Mouse (Mus musculus) E14TG2a.4 (cell line): ENCODE results near the gene Jmjd4.
A peak's percentile ranks its signal among the peaks of the same experiment; 100 is the strongest.

Experiments
- H3K27me3 ChIP-seq: 2 replicates; pipeline ENCODE4 v1.6.1; 2014; ENCODE audit warnings: low read length, control low read depth; ENCODE audit not compliant: insufficient read depth
- H3K36me3 ChIP-seq: 2 replicates; pipeline ENCODE4 v1.6.1; 2014; ENCODE audit warnings: low read length, control low read depth; ENCODE audit not compliant: insufficient read depth
- H3K4me1 ChIP-seq: replicated peaks from 2 replicates; pipeline ENCODE4 v1.6.1; 2014; ENCODE audit warnings: low read depth, low read length, control low read depth
- H3K4me3 ChIP-seq: replicated peaks from 2 replicates; pipeline ENCODE4 v1.5.1; 2014; ENCODE audit warnings: mild to moderate bottlenecking, low read length
- H3K9me3 ChIP-seq: 2 replicates; pipeline ENCODE4 v1.6.1; 2014; ENCODE audit warnings: low read length, control low read depth
- CTCF ChIP-seq: conservative IDR thresholded peaks from 2 replicates; pipeline ENCODE4 v1.5.1; 2014; ENCODE audit warnings: low read length
- NANOG ChIP-seq: IDR thresholded peaks from 2 replicates; pipeline ENCODE4 v1.6.1; 2014; ENCODE audit warnings: borderline replicate concordance, low read length, mixed read lengths
- POU5F1 ChIP-seq: IDR thresholded peaks from 2 replicates; pipeline ENCODE4 v1.6.1; 2014; ENCODE audit warnings: low read length, borderline replicate concordance

Gene Jmjd4

GRCm38 (mm10) chr11:59449741-59450229, at the start of gene Jmjd4:
Gene Jmjd4, plus strand, starts transcription at chr11:59450045.
- Histone ChIP-seq H3K4me1 (peaks cover 46% of the 10 kb centered on the region), H3K27me3 (no peaks in the 10 kb centered on the region), H3K9me3 (no peaks in the 10 kb centered on the region), H3K36me3 (peaks cover 58% of the 10 kb centered on the region), H3K4me3 (peak within 1 kb of the TSS; percentile 95)
- TF ChIP-seq CTCF (no peak), NANOG (no peak)

GRCm38 (mm10) chr11:59400876-59401275, 49.0 kb upstream of the Jmjd4 start:
- Histone ChIP-seq H3K36me3 (peaks cover 25% of the 10 kb centered on the region), H3K9me3 (no peaks in the 10 kb centered on the region), H3K4me3 (no peak overlapping the region), H3K27me3 (0 out of 2 replicates have a peak, but pooled peaks cover 8% of the 10 kb centered on the region), H3K4me1 (peaks cover 36% of the 10 kb centered on the region)
- TF ChIP-seq CTCF (no peak), NANOG (no peak), POU5F1 (no peak)

GRCm38 (mm10) chr11:59405761-59406160, 44.1 kb upstream of the Jmjd4 start:
- H3K4me1 ChIP-seq, result peaks cover 7% of the 10 kb centered on the region

GRCm38 (mm10) chr11:59410851-59411250, 39.0 kb upstream of the Jmjd4 start:
- no peak for TF ChIP-seq NANOG
- TF ChIP-seq CTCF, result no peak
- TF ChIP-seq POU5F1, result no peak
- no peaks in the 10 kb centered on the region for H3K27me3 ChIP-seq
- H3K4me3 ChIP-seq, result no peak overlapping the region
- H3K4me1 ChIP-seq, result peaks cover 42% of the 10 kb centered on the region
- peaks cover 78% of the 10 kb centered on the region for H3K36me3 ChIP-seq
- no peaks in the 10 kb centered on the region for H3K9me3 ChIP-seq

More at GRCm38 (mm10) chr11:59405761-59406160, 44.1 kb upstream of the Jmjd4 start:
- Histone ChIP-seq H3K36me3 (peaks cover 71% of the 10 kb centered on the region), H3K27me3 (no peaks in the 10 kb centered on the region), H3K9me3 (no peaks in the 10 kb centered on the region), H3K4me3 (no peak overlapping the region)
- TF ChIP-seq POU5F1, result no peak
- TF ChIP-seq NANOG, result no peak
- no peak for TF ChIP-seq CTCF

GRCm38 (mm10) chr11:59412058-59412457, 37.8 kb upstream of the Jmjd4 start:
- Histone ChIP-seq H3K4me1 (peaks cover 43% of the 10 kb centered on the region), H3K36me3 (peaks cover 74% of the 10 kb centered on the region), H3K27me3 (no peaks in the 10 kb centered on the region), H3K9me3 (no peaks in the 10 kb centered on the region), H3K4me3 (no peak overlapping the region)
- no peak for TF ChIP-seq NANOG
- TF ChIP-seq POU5F1, result no peak
- no peak for TF ChIP-seq CTCF

GRCm38 (mm10) chr11:59412999-59413863, 36.6 kb upstream of the Jmjd4 start:
- H3K9me3 ChIP-seq, result no peaks in the 10 kb centered on the region
- no peak overlapping the region for H3K4me3 ChIP-seq
- no peaks in the 10 kb centered on the region for H3K27me3 ChIP-seq
- H3K4me1 ChIP-seq, result peaks cover 43% of the 10 kb centered on the region
- TF ChIP-seq NANOG (no peak), POU5F1 (no peak), CTCF (no peak)
- H3K36me3 ChIP-seq, result peaks cover 72% of the 10 kb centered on the region

GRCm38 (mm10) chr11:59418708-59419107, 31.1 kb upstream of the Jmjd4 start:
- H3K9me3 ChIP-seq, result no peaks in the 10 kb centered on the region
- no peak for TF ChIP-seq CTCF
- no peak for TF ChIP-seq POU5F1
- no peak for TF ChIP-seq NANOG
- no peaks in the 10 kb centered on the region for H3K27me3 ChIP-seq
- peaks cover 81% of the 10 kb centered on the region for H3K36me3 ChIP-seq
- no peak overlapping the region for H3K4me3 ChIP-seq
- H3K4me1 ChIP-seq, result peaks cover 35% of the 10 kb centered on the region

- Histone ChIP-seq H3K4me3 (no peak overlapping the region), H3K4me1 (peaks cover 25% of the 10 kb centered on the region), H3K36me3 (peaks cover 93% of the 10 kb centered on the region), H3K27me3 (no peaks in the 10 kb centered on the region), H3K9me3 (no peaks in the 10 kb centered on the region)
- no peak for TF ChIP-seq POU5F1
- no peak for TF ChIP-seq CTCF
- TF ChIP-seq NANOG, result no peak
Measured at GRCm38 (mm10) chr11:59421436-59421835, 28.4 kb upstream of the Jmjd4 start.

- Histone ChIP-seq H3K27me3 (no peaks in the 10 kb centered on the region), H3K4me1 (peaks cover 29% of the 10 kb centered on the region), H3K9me3 (no peaks in the 10 kb centered on the region), H3K4me3 (no peak overlapping the region), H3K36me3 (peaks cover 93% of the 10 kb centered on the region)
- TF ChIP-seq POU5F1, result no peak
Measured at GRCm38 (mm10) chr11:59421967-59422366, 27.9 kb upstream of the Jmjd4 start.
